Mouse (Mus musculus) bone marrow macrophage, adult 2 months (primary cell): Measurements from ENCODE around the gene Tgfb3.

Experiments used
- CTCF ChIP-seq: IDR thresholded peaks from 2 replicates; pipeline ENCODE4 v1.5.1; 2012; ENCODE audit warnings: low read depth, mild to moderate bottlenecking, low read length, moderate library complexity
- POLR2A ChIP-seq: IDR thresholded peaks from 2 replicates; pipeline ENCODE4 v1.6.1; 2012; ENCODE audit warnings: mild to moderate bottlenecking, low read depth, low read length, borderline replicate concordance

DNA sequence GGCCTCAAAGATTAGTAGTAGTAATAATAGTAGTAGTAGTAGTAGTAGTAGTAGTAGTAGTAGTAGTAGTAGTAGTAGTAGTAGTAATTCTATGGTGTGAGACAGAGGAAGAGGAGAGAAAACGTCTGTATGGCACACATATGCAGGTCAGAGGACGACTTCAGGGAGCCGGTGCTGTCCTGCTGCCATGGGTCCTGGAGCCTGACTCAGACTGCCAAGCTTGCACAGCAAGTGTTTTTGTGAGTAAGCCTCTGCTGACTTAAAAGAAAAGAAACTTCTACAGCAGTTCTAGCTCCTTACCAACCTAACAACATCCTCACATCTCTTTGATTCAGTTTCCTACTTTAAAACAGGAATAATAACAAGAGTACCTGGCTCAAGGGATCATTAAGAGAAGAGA, 64.2 kb downstream of the Tgfb3 start:
- TF ChIP-seq CTCF: no peak
- no peak for TF ChIP-seq POLR2A
